Mouse (Mus musculus) liver, embryonic 13.5 days (tissue): ENCODE results near the gene Fam117a. TPM values are rescaled to one million over a fixed set of nuclear protein-coding genes. Genes with fewer than 3 reads are reported as not detected.
"Not testable (repeated sequence)": the region's sequence is repeated elsewhere in the genome, so short reads cannot be mapped to it uniquely, and the experiment has no call there.

Experiments used
- ATAC-seq: fragments of 200-750 bp; cut with Nextera tagmentation; 2 replicates; pipeline ENCODE4 v1.8.0; 2017; ENCODE audit warnings: low read depth, mild to moderate bottlenecking, moderate number of reproducible peaks, moderate library complexity
- DNase-seq: peaks from one replicate; pipeline ENCODE4 v3.0.0; 2022
- H3K27ac ChIP-seq: fragments of 300-500 bp; sonication (generic); 2 replicates; pipeline ENCODE4 v1.5.1; 2015; ENCODE audit warnings: moderate library complexity, mild to moderate bottlenecking, inconsistent platforms
- H3K27me3 ChIP-seq: fragments of 300-500 bp; sonication (generic); 2 replicates; pipeline ENCODE4 v1.6.1; 2015; ENCODE audit warnings: mild to moderate bottlenecking, inconsistent platforms
- H3K36me3 ChIP-seq: fragments of 300-500 bp; sonication (generic); 2 replicates; pipeline ENCODE4 v1.6.1; 2015; ENCODE audit warnings: mild to moderate bottlenecking, inconsistent platforms
- H3K4me1 ChIP-seq: fragments of 300-500 bp; sonication (generic); replicated peaks from 2 replicates; pipeline ENCODE4 v1.6.1; 2015; ENCODE audit warnings: inconsistent platforms
- H3K4me2 ChIP-seq: fragments of 300-500 bp; sonication (generic); 2 replicates; pipeline ENCODE4 v1.6.1; 2015; ENCODE audit warnings: inconsistent platforms, mild to moderate bottlenecking, moderate library complexity
- H3K4me3 ChIP-seq: fragments of 300-500 bp; sonication (generic); replicated peaks from 2 replicates; pipeline ENCODE4 v1.5.1; 2015; ENCODE audit warnings: mild to moderate bottlenecking, inconsistent platforms
- H3K9ac ChIP-seq: fragments of 300-500 bp; sonication (generic); 2 replicates; pipeline ENCODE4 v1.6.1; 2015; ENCODE audit warnings: mild to moderate bottlenecking, inconsistent platforms
- H3K9me3 ChIP-seq: fragments of 300-500 bp; sonication (generic); replicated peaks from 2 replicates; pipeline ENCODE4 v1.6.1; 2016; ENCODE audit warnings: inconsistent platforms
- WGBS: fragments of 180-500 bp; shearing (Covaris S2); methylation state at CpG from one replicate; pipeline ENCODE4 v1.1.7; 2015; ENCODE audit not compliant: insufficient replicate concordance; 5-methylcytosine and 5-hydroxymethylcytosine counted together
- polyA plus RNA-seq: library from polyadenylated mRNA; unstranded; fragments of >200 nt; fragmentation: Nextera tagmentation; extraction: Ambion mirVana; gene quantifications from 2 replicates; pipeline ENCODE4 v1.2.1, GENCODE M21; 2015

Gene Fam117a
- polyA plus RNA-seq, 1 experiment from 2014 or later, result 58.0 TPM

GRCm38 (mm10) chr11:95393500-95393816 is 56.6 kb downstream of the Fam117a start:
- no peak overlapping the region for H3K9ac ChIP-seq
- no peak overlapping the region for H3K27ac ChIP-seq
- H3K36me3 ChIP-seq, result peaks cover 41% of the 10 kb centered on the region
- DNase-seq (no peak), ATAC-seq (no peak)
- no peak overlapping the region for H3K4me3 ChIP-seq
- 51% methylated on average over 5 of the region's 5 CpGs for WGBS
- H3K9me3 ChIP-seq, result no peaks in the 10 kb centered on the region
- no peak overlapping the region for H3K4me2 ChIP-seq
- peaks cover under 1% of the 10 kb centered on the region; the same call in 1 of the 2 replicates for H3K27me3 ChIP-seq
- no peaks in the 10 kb centered on the region for H3K4me1 ChIP-seq

DNA sequence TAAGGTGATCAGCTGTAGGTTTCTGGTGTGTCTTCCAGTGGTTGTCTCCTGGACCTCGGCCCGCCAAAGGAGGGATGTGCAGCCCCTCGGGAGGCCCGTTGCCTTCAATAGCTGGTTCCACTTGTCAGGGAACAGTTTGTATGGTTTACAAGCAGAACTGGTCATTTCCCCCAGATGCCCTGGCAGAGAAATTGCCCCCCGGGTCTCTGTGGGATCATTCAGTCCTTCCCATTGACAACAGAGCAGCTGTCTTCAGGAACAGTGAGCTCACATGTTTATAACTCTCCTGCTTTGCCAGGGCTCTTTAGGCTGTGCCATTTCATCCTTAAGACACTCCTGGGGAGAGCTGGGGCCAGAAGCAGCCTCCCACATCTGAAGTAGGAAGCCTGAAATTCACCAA is 57.3 kb downstream of the Fam117a start:
- no peaks in the 10 kb centered on the region for H3K4me1 ChIP-seq
- H3K27me3 ChIP-seq, result peaks cover 7% of the 10 kb centered on the region; the same call in 1 of the 2 replicates
- ATAC-seq, result no peak
- peaks cover 34% of the 10 kb centered on the region for H3K36me3 ChIP-seq
- DNase-seq, result no peak
- no peak overlapping the region for H3K9ac ChIP-seq
- H3K9me3 ChIP-seq, result no peaks in the 10 kb centered on the region
- H3K4me2 ChIP-seq, result no peak overlapping the region
- WGBS, result 57% methylated on average over 5 of the region's 5 CpGs
- H3K4me3 ChIP-seq, result no peak overlapping the region
- H3K27ac ChIP-seq, result no peak overlapping the region

DNA sequence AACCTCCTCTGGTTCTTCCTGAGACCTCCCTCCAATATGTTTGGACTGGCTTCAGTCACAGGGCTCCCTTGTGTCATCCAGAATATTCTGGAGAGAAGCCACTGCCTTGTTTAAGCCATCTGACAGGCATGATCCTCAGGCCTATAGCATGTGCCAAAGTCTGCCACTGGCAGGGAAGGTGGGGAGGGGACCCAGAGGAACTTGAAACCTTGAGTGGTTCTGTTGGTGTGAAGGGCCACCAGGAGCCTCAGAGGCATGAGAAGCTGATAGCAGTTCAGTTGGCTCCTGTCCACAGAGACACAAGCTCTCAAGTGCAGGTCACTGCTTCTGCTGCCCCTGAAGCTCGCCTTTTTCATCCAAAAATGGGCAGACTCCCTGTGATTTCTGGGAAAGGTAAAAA is 59.7 kb downstream of the Fam117a start:
- DNase-seq, result no peak
- H3K27ac ChIP-seq, result no peak overlapping the region
- peaks cover 30% of the 10 kb centered on the region for H3K27me3 ChIP-seq
- H3K36me3 ChIP-seq, result peaks cover 10% of the 10 kb centered on the region
- H3K4me2 ChIP-seq, result no peak overlapping the region
- H3K4me3 ChIP-seq, result no peak overlapping the region
- H3K4me1 ChIP-seq, result no peaks in the 10 kb centered on the region
- no peaks in the 10 kb centered on the region for H3K9me3 ChIP-seq
- ATAC-seq, result no peak
- 30% methylated on average over 1 of the region's 1 CpGs for WGBS
- H3K9ac ChIP-seq, result no peak overlapping the region

- WGBS, result 50% methylated on average over 14 of the region's 14 CpGs
- Histone ChIP-seq H3K9ac (no peak overlapping the region), H3K9me3 (no peaks in the 10 kb centered on the region), H3K4me1 (no peaks in the 10 kb centered on the region), H3K4me3 (no peak overlapping the region), H3K4me2 (no peak overlapping the region), H3K36me3 (no peaks in the 10 kb centered on the region), H3K27me3 (peaks cover 37% of the 10 kb centered on the region), H3K27ac (no peak overlapping the region)
- peak; percentile 22 for DNase-seq
- no peak for ATAC-seq
Observed at GRCm38 (mm10) chr11:95397843-95398835, 61.3 kb downstream of the Fam117a start.

DNA sequence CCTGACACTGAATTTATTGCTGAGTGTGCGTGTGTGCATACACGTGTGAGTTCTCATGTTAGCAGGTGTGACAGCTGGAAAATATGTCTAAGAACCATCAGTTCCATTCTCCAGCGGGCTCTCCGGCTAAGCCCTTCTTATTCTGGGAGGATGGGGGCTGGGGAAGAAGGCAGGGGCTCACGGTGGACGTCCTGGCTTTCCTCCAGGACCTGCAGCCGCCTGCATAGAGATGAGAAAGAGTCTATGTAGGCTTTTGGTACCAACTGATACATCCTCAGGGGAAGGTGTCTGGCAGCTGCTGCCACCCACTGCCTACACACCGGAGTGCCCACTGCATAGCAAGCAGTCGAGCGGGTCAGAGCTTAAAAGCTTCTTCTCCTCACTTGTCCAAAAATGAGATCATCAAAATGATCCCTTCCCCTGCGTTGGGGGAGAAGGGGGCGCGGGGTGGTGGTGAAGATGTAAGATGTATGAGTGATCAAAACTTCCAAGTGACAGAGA is 62.8 kb downstream of the Fam117a start:
- Histone ChIP-seq H3K4me2 (no peak overlapping the region), H3K9me3 (no peaks in the 10 kb centered on the region), H3K4me1 (no peaks in the 10 kb centered on the region), H3K36me3 (no peaks in the 10 kb centered on the region), H3K4me3 (no peak overlapping the region), H3K9ac (no peak overlapping the region), H3K27me3 (peaks cover 41% of the 10 kb centered on the region), H3K27ac (no peak overlapping the region)
- DNase-seq (no peak), ATAC-seq (no peak)
- WGBS, result 66% methylated on average over 13 of the region's 13 CpGs

- no peak overlapping the region for H3K4me3 ChIP-seq
- DNase-seq (no peak), ATAC-seq (no peak)
- H3K27me3 ChIP-seq, result peaks cover 41% of the 10 kb centered on the region
- H3K9ac ChIP-seq, result no peak overlapping the region
- no peaks in the 10 kb centered on the region for H3K36me3 ChIP-seq
- H3K9me3 ChIP-seq, result no peaks in the 10 kb centered on the region
- no peaks in the 10 kb centered on the region for H3K4me1 ChIP-seq
- no peak overlapping the region for H3K4me2 ChIP-seq
- H3K27ac ChIP-seq, result no peak overlapping the region
- 68% methylated on average over 5 of the region's 5 CpGs for WGBS
Observed at GRCm38 (mm10) chr11:95401568-95401967, 64.8 kb downstream of the Fam117a start.

DNA sequence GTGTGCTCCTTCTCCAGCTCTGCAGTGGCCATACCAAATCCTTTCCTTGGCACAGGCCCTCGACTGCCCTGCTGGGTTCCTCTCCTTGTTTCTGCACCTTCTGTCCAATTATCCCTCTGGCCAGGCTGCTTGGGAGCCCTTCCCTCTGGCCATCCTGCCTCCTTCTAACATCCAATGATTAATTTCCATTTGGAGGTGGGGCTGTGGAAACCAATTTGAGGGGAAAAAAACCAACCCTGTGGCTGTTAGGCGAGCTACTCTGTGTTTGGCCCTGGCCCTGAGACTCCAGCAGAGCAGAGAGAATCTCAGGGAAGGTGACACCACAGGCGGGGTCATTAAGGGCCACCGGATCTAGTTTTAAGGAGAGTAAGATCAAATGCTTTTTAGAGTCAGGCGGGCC is 65.4 kb downstream of the Fam117a start:
- H3K27me3 ChIP-seq, result peaks cover 41% of the 10 kb centered on the region
- H3K4me1 ChIP-seq, result no peaks in the 10 kb centered on the region
- no peaks in the 10 kb centered on the region for H3K36me3 ChIP-seq
- DNase-seq, result no peak
- no peak overlapping the region for H3K4me2 ChIP-seq
- no peak overlapping the region for H3K9ac ChIP-seq
- H3K9me3 ChIP-seq, result no peaks in the 10 kb centered on the region
- 38% methylated on average over 5 of the region's 5 CpGs for WGBS
- no peak for ATAC-seq
- no peak overlapping the region for H3K27ac ChIP-seq
- H3K4me3 ChIP-seq, result no peak overlapping the region

- no peak overlapping the region for H3K4me2 ChIP-seq
- DNase-seq (no peak), ATAC-seq (no peak)
- no peaks in the 10 kb centered on the region for H3K9me3 ChIP-seq
- peaks cover 41% of the 10 kb centered on the region for H3K27me3 ChIP-seq
- no peak overlapping the region for H3K27ac ChIP-seq
- no peak overlapping the region for H3K4me3 ChIP-seq
- H3K36me3 ChIP-seq, result no peaks in the 10 kb centered on the region
- no peak overlapping the region for H3K9ac ChIP-seq
- H3K4me1 ChIP-seq, result no peaks in the 10 kb centered on the region
- whole genome bisulfite sequencing, result 29% methylated on average over 8 of the region's 8 CpGs
Observed at GRCm38 (mm10) chr11:95402658-95403101, 65.9 kb downstream of the Fam117a start.

DNA sequence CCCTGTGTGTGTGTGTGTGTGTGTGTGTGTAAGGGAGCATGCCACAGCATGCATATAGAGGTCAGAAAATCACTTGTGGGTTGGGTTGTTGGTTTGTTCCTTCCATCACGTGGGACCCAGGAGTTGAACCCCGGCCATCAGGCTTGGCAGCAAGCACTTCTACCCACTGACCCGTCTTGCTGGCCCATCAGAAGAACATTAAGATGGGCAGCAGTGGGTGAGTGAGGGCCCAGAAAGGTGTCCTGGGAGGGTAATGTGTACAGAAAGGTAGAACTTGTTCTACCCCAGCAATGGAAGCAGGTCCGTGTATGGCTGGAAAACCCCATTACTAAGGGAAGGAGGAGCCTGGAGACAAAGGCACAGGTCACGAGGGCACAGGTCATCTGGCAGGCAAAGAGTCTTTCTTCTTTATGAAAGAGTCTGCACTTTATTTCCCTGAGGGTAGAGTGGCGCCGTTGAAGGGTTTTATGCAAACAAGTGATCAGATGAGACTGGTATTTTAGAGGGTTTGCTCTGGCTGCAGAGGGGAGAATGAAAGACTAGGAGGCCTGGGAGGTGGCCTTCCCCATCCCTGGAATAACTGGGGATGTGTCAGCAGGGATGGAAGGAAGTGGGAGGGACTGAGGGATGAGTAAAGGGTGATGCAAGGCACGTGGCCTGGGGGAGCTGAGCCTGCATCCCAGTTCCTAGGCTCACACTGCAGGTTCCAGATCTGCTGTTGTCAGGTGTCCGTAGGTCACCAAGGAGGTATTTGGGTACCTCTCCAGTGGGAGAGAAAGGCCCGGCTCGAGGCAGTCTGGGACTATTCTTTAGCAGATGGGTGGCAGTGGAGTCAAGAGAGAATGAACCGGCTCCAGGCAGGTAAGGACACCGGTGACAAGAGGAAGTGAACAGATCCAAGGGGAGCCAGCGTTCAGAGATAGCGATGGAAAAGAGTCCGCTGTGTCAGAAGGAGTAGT is 66.8 kb downstream of the Fam117a start:
- no peaks in the 10 kb centered on the region for H3K4me1 ChIP-seq
- WGBS, result 63% methylated on average over 16 of the region's 16 CpGs
- ATAC-seq (no peak), DNase-seq (no peak)
- H3K36me3 ChIP-seq, result no peaks in the 10 kb centered on the region
- no peaks in the 10 kb centered on the region for H3K9me3 ChIP-seq
- peaks cover 39% of the 10 kb centered on the region for H3K27me3 ChIP-seq
- no peak overlapping the region for H3K9ac ChIP-seq
- no peak overlapping the region for H3K4me3 ChIP-seq
- no peak overlapping the region for H3K27ac ChIP-seq
- no peak overlapping the region for H3K4me2 ChIP-seq

DNA sequence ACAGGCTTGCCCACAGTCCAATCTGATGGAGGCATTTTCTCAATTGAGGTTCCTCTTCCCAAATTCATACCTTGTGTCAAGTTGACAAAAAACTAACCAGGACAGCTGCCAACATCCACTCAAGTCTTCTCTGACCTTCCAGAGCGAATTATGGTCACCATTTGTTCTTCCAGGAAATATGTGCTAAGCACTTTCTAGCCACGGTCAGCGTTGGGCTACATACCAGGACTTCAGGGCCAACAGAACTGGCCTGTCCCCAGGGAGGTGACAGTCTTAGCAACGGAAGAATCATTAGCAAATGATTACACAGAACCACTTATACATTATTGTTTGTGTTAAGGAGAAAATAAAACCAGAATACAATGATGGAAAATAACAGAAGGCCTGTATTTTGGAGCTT is 69.0 kb downstream of the Fam117a start:
- Histone ChIP-seq H3K4me1 (no peaks in the 10 kb centered on the region), H3K4me2 (no peak overlapping the region), H3K9ac (no peak overlapping the region), H3K4me3 (no peak overlapping the region), H3K27ac (no peak overlapping the region), H3K9me3 (no peaks in the 10 kb centered on the region), H3K27me3 (peaks cover 18% of the 10 kb centered on the region), H3K36me3 (no peaks in the 10 kb centered on the region)
- ATAC-seq (no peak), DNase-seq (no peak)
- WGBS, result 62% methylated on average over 4 of the region's 4 CpGs

DNA sequence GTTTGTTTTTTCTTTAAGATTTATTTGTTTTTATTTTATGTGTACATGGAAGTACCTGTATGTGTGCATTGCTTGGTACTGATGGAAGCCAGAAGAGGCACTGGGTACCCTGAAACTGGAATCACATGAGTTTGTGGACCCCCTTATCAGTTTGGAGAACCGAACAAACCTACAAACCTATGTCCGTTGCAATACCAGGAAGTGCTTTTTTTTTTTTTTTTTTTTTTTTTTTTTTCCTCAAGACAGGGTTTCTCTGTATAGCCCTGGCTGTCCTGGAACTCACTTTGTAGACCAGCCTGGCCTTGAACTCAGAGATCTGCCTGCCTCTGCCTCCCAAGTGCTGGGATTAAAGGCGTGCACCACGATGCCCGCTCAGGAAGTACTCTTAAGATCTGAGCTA is 69.6 kb downstream of the Fam117a start:
- not testable (repeated sequence) for ATAC-seq
- WGBS, result 70% methylated on average over 5 of the region's 5 CpGs

More for the DNA sequence above, 69.6 kb downstream of the Fam117a start:
- peaks cover 12% of the 10 kb centered on the region for H3K27me3 ChIP-seq
- H3K4me3 ChIP-seq, H3K9ac ChIP-seq, H3K4me1 ChIP-seq, DNase-seq, H3K36me3 ChIP-seq, H3K9me3 ChIP-seq, H3K4me2 ChIP-seq, H3K27ac ChIP-seq: not testable (repeated sequence)
